Comparison of ENCODE assay signal across 10 mouse cellular contexts in genomic region chr8:121124547-121125239, GRCm38 (mm10). TPM values are rescaled to one million over a fixed set of nuclear protein-coding genes. Genes with fewer than 3 reads are reported as not detected.
DNase-seq lines count a peak whose midpoint lies in the region; ATAC-seq and TF ChIP-seq lines count a peak whose summit lies in the region.
"Had no signal": no experiment of that assay in that cellular context is flagged by ENCODE, and none has a peak within 500 bp of the region (broad histone marks: within the 10 kb centered on the region; RNA-seq: fewer than 3 reads in every experiment).

No protein-coding gene starts in this region.

- H3K27me3 ChIP-seq in lung, embryonic 14.5 days (ENCODE audit: insufficient read depth, low read length): peaks cover 92% of the 10 kb centered on the region
- H3K27me3 ChIP-seq in neural tube, embryonic 12.5 days (replicated peaks): peaks cover 100% of the 10 kb centered on the region

- 8% methylated on average over 17 of the region's 17 CpGs for WGBS in lung, embryonic 14.5 days
- whole genome bisulfite sequencing in lung, adult 2 months: 12% methylated on average over 17 of the region's 17 CpGs
- WGBS in neural tube, embryonic 12.5 days: 2% methylated on average over 17 of the region's 17 CpGs

- no peak; the same call in 1 of the 2 replicates for ATAC-seq in lung, embryonic 14.5 days (ENCODE audit: insufficient read depth)
- ATAC-seq in neural tube, embryonic 12.5 days (ENCODE audit: low FRiP score, low read depth): no peak

- H3K4me1 ChIP-seq in lung, embryonic 14.5 days (ENCODE audit: insufficient read depth): no peaks in the 10 kb centered on the region; the same call in 1 of the 2 replicates
- H3K4me1 ChIP-seq in lung, adult 2 months (ENCODE audit: control insufficient read depth, insufficient read depth, low read length): peaks cover 4% of the 10 kb centered on the region
- peaks cover 20% of the 10 kb centered on the region for H3K4me1 ChIP-seq in neural tube, embryonic 12.5 days

- no peak overlapping the region for H3K9ac ChIP-seq in lung, embryonic 14.5 days
- no peak overlapping the region for H3K9ac ChIP-seq in neural tube, embryonic 12.5 days

- H3K4me3 ChIP-seq in lung, embryonic 14.5 days (ENCODE audit: low read depth, low read length): peak overlapping the region; percentile 36; the same call in 1 of the 2 replicates
- no peak overlapping the region for H3K4me3 ChIP-seq in lung, adult 2 months (replicated peaks; ENCODE audit: extremely low read depth, low read depth, low read length)
- H3K4me3 ChIP-seq in neural tube, embryonic 12.5 days: no peak overlapping the region

- H3K36me3 ChIP-seq in lung, embryonic 14.5 days (ENCODE audit: insufficient read depth): no peaks in the 10 kb centered on the region
- H3K36me3 ChIP-seq in neural tube, embryonic 12.5 days: no peaks in the 10 kb centered on the region

- DNase-seq in lung, embryonic 14.5 days: no peak
- DNase-seq in lung, adult 2 months: no peak
- peak; percentile 48 for DNase-seq in embryo, embryonic 10.5 days (ENCODE audit: low spot score)
- DNase-seq in heart, postnatal 10 days: peak; percentile 39 to 59
- DNase-seq in spleen, postnatal 10 days (ENCODE audit: low spot score in 2 of 2): no peak
- DNase-seq in layer of hippocampus, adult 18-20 months (ENCODE audit: low spot score in 2 of 2): no peak
- DNase-seq in gastrocnemius, postnatal 4 days (ENCODE audit: low spot score in 2 of 2): no peak

- peak overlapping the region; percentile 68 for H3K4me2 ChIP-seq in lung, embryonic 14.5 days
- H3K4me2 ChIP-seq in neural tube, embryonic 12.5 days (replicated peaks): peak overlapping the region; percentile 54

- no peak overlapping the region; the same call in 1 of the 2 replicates for H3K27ac ChIP-seq in lung, embryonic 14.5 days (ENCODE audit: low read depth)
- no peak overlapping the region for H3K27ac ChIP-seq in neural tube, embryonic 12.5 days

- intact Hi-C loops in heart, postnatal 10 days (cut with DNase I): loop anchor here (5.0 kb wide), 1 partner anchor 88 kb away; no protein-coding TSS in a partner anchor

- no peak for TF ChIP-seq CTCF in lung, embryonic 14.5 days (IDR thresholded peaks at IDR 0.05; ENCODE audit: low read depth)
- TF ChIP-seq CTCF in lung, adult 2 months (IDR thresholded peaks at IDR 0.05; ENCODE audit: insufficient read depth, low read length): no peak

- TF ChIP-seq POLR2A in lung, adult 2 months (IDR thresholded peaks at IDR 0.05; ENCODE audit: borderline replicate concordance, extremely low read depth, low read depth, low read length): no peak

- H3K9me3 ChIP-seq in lung, embryonic 14.5 days (ENCODE audit: low read depth, low read length): no peaks in the 10 kb centered on the region
- H3K9me3 ChIP-seq in neural tube, embryonic 12.5 days: 0 out of 2 replicates have a peak, but pooled peaks cover 3% of the 10 kb centered on the region

RNA-seq across cellular contexts. Expression of gene Foxl1, which starts 3.0 kb away (rescaled TPM):
- 6.8 and 7.9 TPM in 2 replicates for polyA plus RNA-seq in lung, embryonic 14.5 days (2014; fragmentation: Nextera tagmentation; extraction: Ambion mirVana)
- polyA plus RNA-seq in lung, adult 2 months (2012; rRNA removed): 2.5 and 3.0 TPM in 2 replicates
- total RNA-seq in heart, postnatal 10 days (2021): under 1 TPM; 0.27 to 0.43 TPM
- polyA plus RNA-seq in neural tube, embryonic 12.5 days (2016; fragmentation: Nextera tagmentation; extraction: Ambion mirVana): 1.1 and 1.6 TPM in 2 replicates
- not detected for total RNA-seq in layer of hippocampus, adult 18-20 months (2021)
- total RNA-seq in gastrocnemius, postnatal 4 days (2021): under 1 TPM; 0.13 to 0.39 TPM
- total RNA-seq: common myeloid progenitor, adult 5-6 weeks; megakaryocyte progenitor cell, adult 5-6 weeks had no signal

RNA-seq across cellular contexts. Expression of gene Foxc2, which starts 8.7 kb away (rescaled TPM):
- polyA plus RNA-seq in lung, embryonic 14.5 days (2014; fragmentation: Nextera tagmentation; extraction: Ambion mirVana): 1.1 and 1.9 TPM in 2 replicates
- 1.4 and 1.6 TPM in 2 replicates for polyA plus RNA-seq in lung, adult 2 months (2012; rRNA removed)
- 1 to 10 TPM; 4.0 TPM for total RNA-seq in heart, postnatal 10 days (2021)
- 17.0 and 20.9 TPM in 2 replicates for polyA plus RNA-seq in neural tube, embryonic 12.5 days (2016; fragmentation: Nextera tagmentation; extraction: Ambion mirVana)
- total RNA-seq in layer of hippocampus, adult 18-20 months (2021): under 1 TPM; 0.69 to 0.96 TPM
- total RNA-seq in gastrocnemius, postnatal 4 days (2021): 1 to 10 TPM; 1.3 TPM
- total RNA-seq: common myeloid progenitor, adult 5-6 weeks; megakaryocyte progenitor cell, adult 5-6 weeks had no signal

RNA-seq across cellular contexts. Expression of gene Mthfsd, which starts 16.5 kb away (rescaled TPM):
- polyA plus RNA-seq in lung, embryonic 14.5 days (2014; fragmentation: Nextera tagmentation; extraction: Ambion mirVana): 57.6 and 63.1 TPM in 2 replicates
- polyA plus RNA-seq in lung, adult 2 months (2012; rRNA removed): 44.7 and 51.6 TPM in 2 replicates
- 10 to 100 TPM; 13.2 to 15.5 TPM for total RNA-seq in heart, postnatal 10 days (2021)
- polyA plus RNA-seq in neural tube, embryonic 12.5 days (2016; fragmentation: Nextera tagmentation; extraction: Ambion mirVana): 67.3 and 70.0 TPM in 2 replicates
- total RNA-seq in layer of hippocampus, adult 18-20 months (2021): 10 to 100 TPM; 36.6 to 37.2 TPM
- total RNA-seq in gastrocnemius, postnatal 4 days (2021): 10 to 100 TPM; 18.2 to 19.6 TPM

RNA-seq across cellular contexts. Expression of gene Foxf1, which starts 40.5 kb away (rescaled TPM):
- 167 and 180 TPM in 2 replicates for polyA plus RNA-seq in lung, embryonic 14.5 days (2014; fragmentation: Nextera tagmentation; extraction: Ambion mirVana)
- polyA plus RNA-seq in lung, adult 2 months (2012; rRNA removed): 194 and 406 TPM in 2 replicates
- under 1 TPM; 0.37 to 0.38 TPM for total RNA-seq in heart, postnatal 10 days (2021)
- polyA plus RNA-seq in neural tube, embryonic 12.5 days (2016; fragmentation: Nextera tagmentation; extraction: Ambion mirVana): 4.2 and 5.5 TPM in 2 replicates
- under 1 TPM; 0.48 to 0.92 TPM for total RNA-seq in layer of hippocampus, adult 18-20 months (2021)
- total RNA-seq in gastrocnemius, postnatal 4 days (2021): under 1 TPM; 0.25 to 0.39 TPM
- total RNA-seq: common myeloid progenitor, adult 5-6 weeks; megakaryocyte progenitor cell, adult 5-6 weeks had no signal

Comparison
In these comparisons a context has a peak if more than half of its experiments do, and no peak if none do; other contexts are left out.
1. DNase-seq: peak in embryo, embryonic 10.5 days (single experiment) and heart, postnatal 10 days (2 of 2); none in lung, embryonic 14.5 days (single experiment), lung, adult 2 months (single experiment), spleen, postnatal 10 days (0 of 2), layer of hippocampus, adult 18-20 months (0 of 2) and gastrocnemius, postnatal 4 days (0 of 2).